Mouse (Mus musculus) brain, embryonic 18.5 days (tissue): ENCODE data around the gene Hnrnpul1.

Experiments used
- DNase-seq: peaks from one replicate; pipeline ENCODE4 v3.0.0-alpha.2; 2012; ENCODE audit warnings: low read depth, low spot score

Hnrnpul1 gene

DNA sequence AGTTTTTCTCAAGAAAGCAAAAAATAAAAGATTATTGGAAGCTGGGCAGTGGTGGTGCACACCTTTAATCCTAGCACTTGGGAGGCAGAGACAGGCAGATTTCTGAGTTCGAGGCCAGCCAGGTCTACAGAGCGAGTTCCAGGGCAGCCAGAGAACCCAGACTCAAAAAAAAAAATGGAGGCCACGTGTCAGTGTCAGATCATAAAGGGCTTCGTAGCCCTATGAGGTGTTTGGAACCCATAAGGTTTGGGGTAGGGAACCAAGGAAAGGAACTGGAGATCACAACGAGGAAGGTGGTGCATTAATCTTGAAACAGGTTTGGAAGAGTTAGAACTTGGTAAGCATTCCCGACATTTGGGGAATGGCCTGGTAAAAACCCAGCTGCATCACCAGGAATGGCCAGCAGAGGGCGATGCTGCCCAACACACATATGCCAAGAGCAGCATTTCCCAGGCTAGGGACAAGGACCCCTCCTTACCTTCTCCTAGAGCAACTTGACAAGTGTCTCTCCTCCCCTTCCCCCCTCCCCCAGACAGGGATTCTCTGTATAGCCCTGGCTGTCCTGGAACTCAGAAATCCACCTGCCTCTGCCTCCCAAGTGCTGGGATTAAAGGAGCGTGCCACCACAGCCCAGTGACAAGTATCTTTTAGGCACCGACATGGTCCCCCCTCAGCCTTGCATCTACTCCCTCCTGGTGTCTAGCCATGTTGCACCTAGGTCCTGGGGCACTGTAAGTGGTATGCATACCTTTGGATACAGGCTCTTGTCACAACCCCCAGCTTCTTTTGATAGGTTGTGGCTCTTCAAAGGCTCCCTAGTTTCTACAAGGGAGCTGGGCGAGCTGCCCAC lies 34.6 kb downstream of the Hnrnpul1 start:
- DNase-seq, result no peak

DNA sequence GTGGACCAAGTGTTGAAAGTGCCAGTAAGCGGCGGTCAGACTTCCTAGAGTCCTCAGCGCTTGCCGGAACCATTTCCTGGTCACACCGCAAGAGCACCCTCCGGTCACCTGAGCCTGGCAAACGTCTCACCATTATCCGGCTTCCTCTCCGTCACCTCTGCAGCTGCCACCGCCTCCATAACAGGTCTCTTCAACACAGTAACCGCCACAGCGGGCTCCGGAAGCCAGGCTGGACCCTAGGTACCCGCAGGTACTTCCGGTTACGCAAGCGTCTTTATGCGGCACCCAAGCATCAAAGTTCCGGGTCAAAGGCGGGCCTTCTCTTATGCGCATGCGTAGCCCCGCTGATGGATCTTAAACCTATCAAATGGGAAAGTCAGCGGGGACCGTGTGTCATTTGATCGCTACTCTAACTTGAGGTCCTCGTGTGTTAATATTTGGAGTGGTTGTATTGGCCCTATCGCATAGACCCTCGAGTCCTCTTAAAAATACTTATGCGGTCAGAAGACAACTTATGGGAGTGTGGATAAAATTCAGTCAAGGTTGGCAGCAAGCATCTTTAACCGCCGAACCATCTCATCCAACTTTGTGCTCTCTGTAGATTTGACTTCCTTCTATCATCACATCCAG lies 35.7 kb downstream of the Hnrnpul1 start, which contains the start of gene Ccdc97:
Gene Ccdc97 (minus strand): TSS at position 301 of the 630 bp plus-strand sequence.
- DNase-seq, result peak; percentile 91

DNA sequence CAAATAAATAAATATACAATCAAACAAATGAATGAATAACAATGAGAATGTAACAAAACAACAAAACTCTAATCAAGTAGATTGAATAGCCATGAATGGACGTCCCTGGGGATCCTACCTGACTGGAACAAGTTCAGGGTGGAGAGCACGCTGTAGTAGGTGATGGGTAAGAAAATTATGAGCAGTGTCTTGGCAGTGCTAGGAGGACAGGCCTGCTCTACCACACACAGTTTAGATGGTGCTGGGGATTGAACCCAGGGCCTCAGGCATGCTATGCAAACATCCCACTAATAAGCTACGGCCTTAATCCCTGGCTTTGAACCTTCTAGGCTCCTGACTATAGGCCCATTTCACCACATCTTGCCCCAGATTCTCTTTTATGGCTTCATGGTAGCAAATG lies 37.1 kb downstream of the Hnrnpul1 start:
- DNase-seq, result no peak

DNA sequence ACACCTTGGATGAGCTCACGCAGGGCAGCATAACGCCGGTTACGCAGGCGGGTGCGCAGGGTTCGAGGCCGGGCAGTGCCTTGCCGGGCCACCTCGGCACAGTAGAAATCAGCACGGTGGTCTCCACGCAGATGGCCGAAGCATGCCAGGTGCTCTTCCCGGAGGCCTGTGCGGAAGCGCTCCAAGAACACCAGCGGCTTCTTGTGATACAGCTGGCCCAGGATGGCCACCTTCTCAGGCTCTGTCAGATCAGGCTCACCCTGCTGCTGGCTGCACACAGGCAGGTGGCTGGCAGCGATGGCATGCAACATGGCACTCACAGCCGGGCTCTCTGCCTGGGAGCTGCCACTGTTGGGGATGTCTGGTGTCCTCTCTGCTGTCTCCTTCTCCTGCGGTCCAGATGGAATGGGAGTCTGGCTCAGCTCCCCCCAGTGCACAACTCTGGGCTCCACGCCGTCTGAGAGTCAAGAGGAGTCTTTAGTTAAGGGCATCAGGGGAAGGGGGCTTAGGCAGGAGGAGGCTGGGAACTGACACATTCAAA lies 38.8 kb downstream of the Hnrnpul1 start:
- DNase-seq, result no peak

DNA sequence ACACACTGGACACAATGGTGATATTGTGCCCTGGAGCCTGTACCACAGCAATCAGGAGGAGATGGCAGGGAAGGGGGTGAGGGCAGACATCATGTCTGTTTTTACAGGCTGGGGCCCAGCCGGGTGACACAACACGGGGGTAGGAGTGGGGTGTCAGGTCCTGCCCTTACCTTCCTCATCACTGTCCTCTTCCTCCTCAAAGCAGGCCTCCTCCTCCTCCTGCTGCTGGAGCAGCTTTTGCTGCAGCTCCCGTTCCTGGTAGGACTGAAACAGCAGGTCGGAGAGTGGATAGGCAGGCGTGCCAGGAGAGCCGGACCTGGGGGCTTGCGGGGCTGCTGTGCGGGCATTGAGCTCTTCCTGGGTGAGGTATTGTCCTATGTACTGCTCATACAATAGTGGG lies 40.0 kb downstream of the Hnrnpul1 start:
- DNase-seq, result no peak

DNA sequence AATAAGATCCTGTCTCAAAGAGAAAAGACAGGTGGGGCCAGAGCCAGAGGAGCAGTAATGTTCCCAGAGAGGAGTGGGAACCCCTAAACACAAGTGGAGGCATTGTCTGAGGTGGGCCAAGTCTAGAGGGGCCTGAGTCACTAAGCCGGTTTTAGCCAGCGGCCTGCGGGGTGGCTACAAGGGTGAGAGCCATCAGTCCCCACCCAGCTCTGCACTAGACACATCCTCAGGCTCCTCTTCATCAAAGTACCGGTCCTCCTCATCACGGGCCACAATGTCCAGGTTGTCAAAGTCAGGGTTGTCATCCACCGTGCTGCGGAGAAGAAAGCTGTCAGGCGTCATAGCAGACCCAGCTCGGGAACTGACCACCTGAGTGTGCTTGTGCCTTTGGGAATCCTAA lies 41.8 kb downstream of the Hnrnpul1 start:
- DNase-seq, result no peak

DNA sequence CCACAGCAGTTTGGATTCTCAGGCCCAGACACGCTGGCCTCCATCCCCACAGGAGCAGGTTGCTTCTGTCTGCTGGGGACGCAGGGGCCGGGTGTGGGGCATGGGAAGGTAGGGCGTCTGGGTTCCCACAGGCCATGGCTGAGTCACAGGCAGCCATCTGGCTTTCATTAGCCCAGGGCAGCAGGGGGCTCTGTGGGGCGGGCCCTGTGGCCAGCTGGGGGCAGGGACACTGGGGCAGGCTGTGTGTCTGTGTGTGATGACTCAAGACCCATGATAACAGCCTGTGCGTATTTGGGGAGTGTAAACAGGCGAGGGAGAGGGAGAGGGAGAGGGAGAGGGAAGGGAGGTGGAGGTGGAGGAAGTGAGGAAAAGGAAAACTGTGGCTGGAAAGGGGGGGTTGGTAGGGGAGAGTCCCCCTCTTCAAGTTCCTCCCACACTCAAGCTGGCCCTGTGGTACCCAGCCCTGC lies 42.8 kb downstream of the Hnrnpul1 start:
- DNase-seq, result no peak

DNA sequence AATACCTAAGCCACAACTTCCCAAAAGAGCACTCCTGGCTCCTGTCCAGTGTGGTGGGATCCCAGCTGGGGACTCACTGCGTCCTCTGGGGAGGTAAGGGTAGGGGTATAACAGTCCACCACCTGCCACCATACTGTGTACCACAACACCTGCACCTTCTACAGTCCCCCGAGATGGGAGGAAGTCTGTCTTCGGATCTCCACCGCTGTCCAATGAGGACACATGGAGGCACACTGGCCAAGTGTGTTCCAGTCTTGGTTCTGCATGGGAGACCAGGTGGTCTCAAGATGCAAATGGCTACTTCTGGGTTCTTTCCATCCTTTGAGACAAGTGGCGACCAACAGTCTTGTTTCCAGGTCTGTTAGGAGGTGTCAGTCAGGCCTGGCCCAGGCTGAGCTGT lies 43.4 kb downstream of the Hnrnpul1 start:
- no peak for DNase-seq

DNA sequence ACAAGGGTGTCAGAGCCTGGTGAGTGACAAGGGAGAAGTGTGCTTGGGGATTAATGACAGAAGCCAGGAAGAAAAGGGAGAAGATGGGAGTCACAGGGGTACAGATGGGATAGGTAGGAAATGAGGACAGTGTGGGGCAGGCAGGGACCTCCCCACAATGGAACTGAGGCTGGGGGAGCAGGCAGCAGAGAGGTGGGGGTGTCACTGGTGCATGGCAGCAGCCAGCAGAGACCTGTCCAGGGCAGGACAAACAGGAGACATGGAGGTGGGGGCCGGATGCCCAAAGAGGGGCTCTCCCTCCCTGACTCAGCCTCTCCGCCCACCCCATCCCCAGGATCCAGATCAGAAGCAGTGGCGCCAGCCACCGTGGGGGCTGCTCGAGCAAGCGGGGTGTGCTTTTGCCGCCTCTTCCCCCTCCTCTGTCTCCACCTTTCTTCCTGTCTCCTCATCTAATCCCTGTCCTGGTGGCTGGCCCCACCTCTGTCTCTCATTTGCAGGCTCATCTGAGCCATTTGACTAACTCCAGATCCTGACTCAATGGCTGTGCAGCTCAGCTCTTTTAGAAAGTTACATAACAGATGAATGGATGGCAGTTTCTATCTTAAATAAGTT lies 43.9 kb downstream of the Hnrnpul1 start:
- DNase-seq, result no peak

DNA sequence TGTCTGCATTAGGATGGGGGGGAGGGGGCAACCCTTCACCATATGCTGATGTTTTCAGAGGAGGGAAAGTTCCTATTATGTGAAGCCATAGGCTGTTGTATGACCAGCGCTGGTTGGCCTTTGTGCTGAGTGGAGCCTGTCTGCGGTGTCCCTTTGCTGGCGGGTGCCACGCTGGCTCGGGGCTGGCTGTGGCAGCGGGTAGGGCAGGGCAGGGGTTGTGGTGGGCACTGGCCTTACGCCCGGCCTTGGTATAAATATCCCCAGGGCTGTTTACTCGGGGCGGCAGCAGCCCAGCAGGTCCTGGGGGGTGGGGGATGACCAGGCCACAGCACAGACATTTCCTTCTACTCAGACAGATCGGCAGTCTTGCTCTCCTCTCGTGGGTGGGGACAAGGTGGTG lies 44.6 kb downstream of the Hnrnpul1 start:
- no peak for DNase-seq

DNA sequence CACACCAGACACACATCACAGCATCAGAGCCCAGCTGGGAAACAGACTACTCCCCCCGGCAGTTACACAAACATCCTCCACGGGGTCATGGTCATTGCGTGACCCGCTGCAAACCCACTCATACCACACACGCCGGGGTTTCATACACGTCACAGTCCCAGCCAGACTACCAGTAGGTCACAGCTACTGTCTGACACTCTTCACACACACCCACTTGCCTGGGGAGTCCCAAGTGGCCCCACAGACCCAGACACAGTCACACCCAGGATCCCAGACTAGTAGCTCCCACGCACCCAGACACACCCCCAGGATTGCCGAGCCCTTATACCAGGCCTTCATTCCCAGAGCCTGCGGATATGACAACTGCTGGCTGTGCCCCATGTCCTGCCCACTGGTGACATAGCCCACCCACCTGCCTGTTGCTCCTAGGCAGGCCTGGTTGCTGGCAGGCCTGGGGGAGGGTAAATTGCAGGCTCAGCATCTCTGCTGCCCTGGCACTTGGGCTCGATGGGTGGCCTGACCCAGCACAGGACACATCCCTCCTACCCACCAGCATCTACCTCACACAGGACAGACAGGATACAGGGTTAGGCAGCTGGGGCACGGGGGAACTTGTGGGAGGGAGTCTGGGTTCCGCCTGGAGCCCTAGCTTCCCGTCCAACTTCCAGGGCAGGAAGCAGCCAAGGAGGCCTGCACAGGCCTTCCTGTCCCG lies 46.8 kb downstream of the Hnrnpul1 start:
- DNase-seq, result no peak

DNA sequence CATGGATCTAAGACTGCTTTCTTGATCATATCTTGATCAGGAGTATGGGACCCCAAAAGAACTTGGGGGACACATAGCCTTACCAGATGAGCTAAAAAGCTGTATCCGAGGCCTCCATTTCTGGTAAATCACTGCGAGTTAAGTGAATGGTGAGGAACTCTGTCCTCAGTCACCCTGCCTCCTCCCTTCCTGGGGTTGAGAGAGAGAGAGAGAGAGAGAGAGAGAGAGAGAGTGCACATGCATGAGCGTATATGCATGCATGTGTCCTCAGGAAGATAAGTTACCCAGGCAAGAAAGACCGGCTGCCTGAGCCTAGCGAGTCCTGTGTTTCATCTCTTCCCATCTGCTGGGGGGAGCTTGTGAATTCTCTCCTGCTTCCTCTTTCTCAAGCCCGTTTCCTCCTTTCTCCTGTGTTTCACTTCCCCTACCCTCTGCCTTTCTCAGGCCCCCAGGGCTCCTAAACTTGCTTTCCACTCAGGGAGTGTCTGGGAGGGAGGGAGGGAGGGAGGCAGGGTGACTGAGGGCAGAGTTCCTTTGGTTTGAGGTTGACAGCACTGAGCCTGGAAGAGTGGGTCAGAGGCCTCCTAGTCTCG lies 47.9 kb downstream of the Hnrnpul1 start:
- DNase-seq, result no peak

DNA sequence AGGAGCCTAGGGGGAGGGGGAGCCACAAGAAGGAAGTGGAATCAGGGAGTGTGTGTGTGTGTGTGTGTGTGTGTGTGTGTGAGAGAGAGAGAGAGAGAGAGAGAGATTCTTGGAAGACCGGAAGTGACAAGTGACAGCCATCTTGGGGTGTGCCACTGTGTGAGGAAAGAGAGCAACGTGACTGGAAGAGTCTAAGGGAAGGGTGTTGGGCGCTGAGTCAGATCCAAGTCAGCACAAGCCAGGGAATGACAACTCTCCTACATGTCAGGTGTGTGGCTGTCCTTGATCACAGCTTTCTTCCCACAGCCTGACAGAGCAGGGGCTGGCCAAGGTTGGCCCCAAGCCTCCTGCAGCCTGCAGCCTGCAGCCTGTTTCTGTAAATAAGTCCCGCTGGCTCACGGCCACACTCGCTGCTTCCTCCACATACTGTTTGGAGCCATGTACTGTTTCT lies 48.7 kb downstream of the Hnrnpul1 start:
- no peak for DNase-seq

DNA sequence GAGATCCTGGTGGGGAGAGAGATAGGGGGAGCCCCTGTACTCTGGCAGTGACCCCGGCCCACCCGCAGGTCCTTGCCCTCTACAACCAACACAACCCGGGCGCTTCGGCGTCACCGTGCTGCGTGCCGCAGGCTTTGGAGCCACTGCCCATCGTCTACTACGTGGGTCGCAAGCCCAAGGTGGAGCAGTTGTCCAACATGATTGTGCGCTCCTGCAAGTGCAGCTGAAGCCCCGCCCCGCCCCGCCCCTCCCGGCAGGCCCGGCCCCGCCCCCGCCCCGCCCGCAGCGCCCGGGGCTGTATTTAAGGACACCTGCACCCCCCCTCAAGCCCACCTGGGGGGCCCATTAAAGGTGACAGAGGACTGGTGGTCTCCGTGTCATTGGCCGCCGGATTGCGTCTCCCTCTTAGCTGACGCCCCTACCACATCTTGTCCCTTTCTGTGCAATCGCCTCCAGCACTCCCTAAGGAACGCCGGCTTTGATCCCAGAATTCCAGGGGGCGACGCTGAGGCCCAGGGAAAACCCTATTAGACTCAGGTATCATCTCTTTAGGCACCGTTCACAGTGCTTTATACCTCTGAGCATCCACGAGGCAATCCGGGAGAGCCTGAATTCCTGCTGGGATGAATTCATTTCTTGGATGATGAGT lies 49.7 kb downstream of the Hnrnpul1 start:
- DNase-seq, result no peak

DNA sequence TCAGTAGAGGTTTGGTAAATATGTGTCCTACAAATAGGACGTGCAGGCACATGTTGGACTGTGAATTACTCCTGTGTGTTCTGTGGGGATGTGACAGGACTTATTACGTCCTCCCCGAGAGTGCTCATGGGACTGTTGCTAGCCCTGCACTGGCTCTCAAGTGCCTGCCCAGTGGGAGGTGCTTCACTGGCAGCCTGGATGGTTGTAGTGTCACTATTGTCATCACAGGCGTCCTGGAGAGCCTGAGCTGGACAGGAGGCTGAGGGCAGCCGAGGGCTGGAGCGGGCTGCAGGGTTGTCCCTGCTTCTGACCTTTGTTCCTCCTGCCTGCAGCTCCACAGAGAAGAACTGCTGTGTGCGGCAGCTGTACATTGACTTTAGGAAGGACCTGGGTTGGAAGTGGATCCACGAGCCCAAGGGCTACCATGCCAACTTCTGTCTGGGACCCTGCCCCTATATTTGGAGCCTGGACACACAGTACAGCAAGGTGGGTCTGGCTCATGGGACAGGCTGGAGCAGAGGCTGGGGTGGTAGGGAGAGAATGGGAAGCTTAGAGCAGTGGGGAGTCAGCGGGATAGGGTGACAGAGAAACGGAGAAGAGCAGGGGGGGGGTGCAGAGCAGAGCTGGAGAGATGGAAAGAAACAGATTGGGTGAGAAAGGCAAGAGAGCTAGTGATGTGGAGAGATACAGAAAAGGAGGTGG lies 50.6 kb downstream of the Hnrnpul1 start:
- DNase-seq, result no peak

DNA sequence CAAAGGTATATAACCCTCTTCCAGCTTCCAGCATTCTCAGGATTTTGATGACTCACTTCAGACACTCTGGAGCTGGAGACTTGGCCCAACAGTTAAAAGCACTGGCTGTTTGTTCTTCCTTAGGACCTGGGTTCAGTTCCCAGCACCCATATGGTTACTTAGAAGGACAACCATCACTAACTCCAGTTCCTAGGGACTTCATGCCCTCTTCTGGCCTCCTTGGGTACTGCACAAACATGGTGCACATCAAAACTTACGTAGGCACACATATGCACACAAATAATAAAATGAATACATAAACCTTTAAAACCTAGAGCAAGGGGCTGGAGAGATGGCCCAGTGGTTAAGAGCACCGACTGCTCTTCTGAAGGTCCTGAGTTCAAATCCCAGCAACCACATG lies 52.2 kb downstream of the Hnrnpul1 start:
- DNase-seq, result no peak

DNA sequence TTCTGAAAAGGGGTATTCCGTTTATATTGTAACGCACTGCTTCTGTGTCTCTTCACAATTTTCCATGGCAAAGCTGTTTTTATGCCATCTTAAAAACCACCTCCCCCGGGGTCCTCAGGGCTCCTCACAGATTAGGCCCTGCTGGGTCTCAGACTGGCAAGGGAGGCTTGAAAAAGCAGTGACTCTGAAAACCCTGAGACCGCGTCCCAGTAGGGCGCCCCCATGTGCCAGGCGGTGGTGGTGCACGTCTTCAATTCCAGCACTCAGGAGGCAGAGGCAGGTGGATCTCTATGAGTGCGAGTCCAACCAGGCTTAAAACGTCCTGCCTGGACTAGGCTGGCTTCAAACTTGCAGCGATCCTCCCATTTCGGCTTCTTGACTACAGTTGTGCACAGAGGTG lies 53.8 kb downstream of the Hnrnpul1 start:
- no peak for DNase-seq

DNA sequence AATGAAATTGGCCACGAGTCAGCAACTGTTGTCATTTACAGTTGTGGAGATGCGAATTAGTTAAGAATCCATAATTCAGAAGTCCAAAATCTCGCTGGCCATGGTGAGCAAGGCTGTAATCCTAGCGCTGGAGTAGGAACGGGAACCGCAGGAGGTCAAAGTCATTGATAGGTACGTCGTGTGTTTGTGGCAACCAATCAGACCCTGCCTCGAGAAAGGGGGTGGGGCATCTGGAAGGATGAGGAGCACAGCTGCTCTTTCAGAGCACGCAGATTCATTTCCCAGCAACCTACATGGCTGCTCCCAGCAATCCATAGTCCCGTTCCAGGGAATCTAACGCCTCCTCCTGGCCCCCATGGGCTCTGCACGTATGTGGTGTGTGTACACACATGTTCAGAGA lies 54.7 kb downstream of the Hnrnpul1 start:
- DNase-seq, result no peak

DNA sequence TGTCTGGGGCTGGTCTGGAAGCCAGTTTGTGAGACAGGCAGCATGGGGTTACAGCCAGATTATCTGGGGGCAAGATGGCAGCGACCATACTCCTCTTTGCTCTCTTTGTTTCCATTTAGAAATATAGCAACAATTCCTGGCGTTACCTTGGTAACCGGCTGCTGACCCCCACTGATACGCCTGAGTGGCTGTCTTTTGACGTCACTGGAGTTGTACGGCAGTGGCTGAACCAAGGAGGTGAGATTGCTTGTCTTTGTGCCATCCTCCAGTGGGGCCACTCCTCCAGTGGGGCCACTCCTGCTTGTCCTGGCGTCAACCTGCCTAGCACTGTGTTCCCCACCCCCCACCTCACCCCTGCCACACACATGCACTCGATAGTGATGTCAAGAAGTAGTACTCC lies 60.5 kb downstream of the Hnrnpul1 start:
- no peak for DNase-seq

DNA sequence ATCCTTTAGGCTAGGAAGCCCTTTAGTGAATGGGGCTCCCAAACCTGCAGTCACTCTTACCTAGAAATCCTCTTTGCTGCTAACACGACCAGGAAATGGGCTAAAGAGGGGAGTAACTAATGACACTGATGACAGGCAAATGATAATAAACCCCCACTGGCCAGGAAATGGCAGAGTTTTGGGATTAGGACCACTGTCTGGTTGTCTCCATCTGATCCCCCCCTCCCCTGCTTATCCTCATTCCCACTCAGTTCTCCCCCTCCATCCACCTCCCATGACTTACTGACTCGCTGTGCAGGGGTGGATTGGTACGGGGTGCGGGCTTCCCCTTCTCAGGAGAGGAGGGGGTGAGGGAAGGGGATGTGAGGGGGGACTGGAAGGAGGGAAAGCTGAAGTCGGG lies 64.5 kb downstream of the Hnrnpul1 start:
- DNase-seq, result no peak
